Mouse (Mus musculus) heart, postnatal 0 days (tissue): ENCODE measurements around the gene Exosc7.

ENCODE experiments used
- CTCF ChIP-seq: IDR thresholded peaks from 2 replicates; pipeline ENCODE4 v1.5.1; 2016; ENCODE audit warnings: antibody characterized with exemption, control low read depth, low read depth
- EP300 ChIP-seq: IDR thresholded peaks from 2 replicates; pipeline ENCODE4 v1.6.1; 2016; ENCODE audit warnings: antibody characterized with exemption, low read depth

GRCm38 (mm10) chr9:123132994-123133393 is 20.0 kb downstream of the Exosc7 start:
- no peak for TF ChIP-seq CTCF
- no peak for TF ChIP-seq EP300
